Mouse (Mus musculus) liver, adult 2 months (tissue): Measurements from ENCODE around the gene Wdr34. TPM values are rescaled to one million over a fixed set of nuclear protein-coding genes. Genes with fewer than 3 reads are reported as not detected.

Experiments used
- DNase-seq: peaks from one replicate; pipeline ENCODE4 v3.0.0-alpha.2; 2011; ENCODE audit warnings: low read depth, low spot score; ENCODE audit errors: extremely low read depth
- H3K27ac ChIP-seq: fragments of 200-500 bp; replicated peaks from 2 replicates; pipeline ENCODE4 v1.5.1; 2012; ENCODE audit warnings: low read depth, mild to moderate bottlenecking, control low read depth, inconsistent platforms, low read length; ENCODE audit not compliant: insufficient read depth
- H3K27me3 ChIP-seq: fragments of 200-500 bp; 2 replicates; pipeline ENCODE4 v1.6.1; 2012; ENCODE audit warnings: mild to moderate bottlenecking, moderate library complexity, low read length, inconsistent platforms; ENCODE audit not compliant: control insufficient read depth, insufficient read depth
- H3K36me3 ChIP-seq: fragments of 200-500 bp; 2 replicates; pipeline ENCODE4 v1.6.1; 2012; ENCODE audit warnings: low read length, inconsistent platforms; ENCODE audit not compliant: control insufficient read depth, insufficient read depth
- H3K4me1 ChIP-seq: fragments of 200-500 bp; 2 replicates; pipeline ENCODE4 v1.6.1; 2011; ENCODE audit warnings: low read length; ENCODE audit not compliant: control insufficient read depth, insufficient read depth
- H3K4me3 ChIP-seq: fragments of 200-500 bp; 2 replicates; pipeline ENCODE4 v1.5.1; 2011; ENCODE audit warnings: low read depth, mild to moderate bottlenecking, control low read depth, low read length, moderate library complexity; ENCODE audit not compliant: insufficient read depth
- H3K79me2 ChIP-seq: fragments of 200-500 bp; 2 replicates; pipeline ENCODE4 v1.6.1; 2012; ENCODE audit warnings: inconsistent platforms, mild to moderate bottlenecking, low read length, moderate library complexity; ENCODE audit not compliant: control insufficient read depth, insufficient read depth
- H3K9ac ChIP-seq: fragments of 200-500 bp; 2 replicates; pipeline ENCODE4 v1.6.1; 2012; ENCODE audit warnings: low read depth, mild to moderate bottlenecking, control low read depth, inconsistent platforms, low read length
- CTCF ChIP-seq: fragments of 200-500 bp; IDR thresholded peaks from 2 replicates; pipeline ENCODE4 v1.5.1; 2011; ENCODE audit warnings: low read depth, low read length, control low read depth
- POLR2A ChIP-seq: fragments of 200-500 bp; IDR thresholded peaks from 2 replicates; pipeline ENCODE4 v1.6.1; 2011; ENCODE audit warnings: low read length, control low read depth; ENCODE audit not compliant: insufficient read depth; ENCODE audit errors: extremely low read depth
- WGBS: fragments of 180-500 bp; shearing (Covaris S2); methylation state at CpG from one replicate; pipeline ENCODE4 v1.1.7; 2018; 5-methylcytosine and 5-hydroxymethylcytosine counted together
- polyA plus RNA-seq: library from polyadenylated mRNA; depleted of rRNA; stranded (reverse); fragments of >200 nt; gene quantifications from 2 replicates; pipeline ENCODE4 v1.2.3, GENCODE M21; 2012
- total RNA-seq: library from RNA; depleted of rRNA; stranded (reverse); fragments of >200 nt; gene quantifications from 2 replicates; pipeline ENCODE4 v1.2.3, GENCODE M21; 2014

Gene Wdr34
- total and polyA plus RNA-seq, 2 experiments, result 5.5 to 9.7 TPM

DNA sequence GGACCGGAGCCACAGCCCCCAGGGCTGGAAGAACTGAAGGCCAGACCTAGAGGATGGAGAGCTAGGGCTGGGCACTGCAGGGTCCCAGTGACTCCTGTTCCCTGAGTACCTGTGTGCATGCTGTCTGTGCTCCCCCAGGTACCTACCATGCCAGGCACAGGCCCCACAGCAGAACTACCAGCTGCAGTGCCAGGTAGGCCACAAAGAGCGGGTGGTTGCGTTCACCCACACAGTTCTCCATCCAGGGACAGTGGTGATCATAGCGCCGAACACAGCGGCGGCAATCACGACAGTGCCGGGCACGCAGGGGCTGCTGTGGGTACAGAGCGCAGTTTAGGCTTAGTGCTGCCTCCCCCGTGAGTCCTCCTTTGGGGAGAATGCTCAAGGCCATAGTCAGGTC is 42.8 kb upstream of the Wdr34 start:
- TF ChIP-seq POLR2A (no peak), CTCF (no peak)
- 98% methylated on average over 12 of the region's 12 CpGs for WGBS
- Histone ChIP-seq H3K27me3 (no peaks in the 10 kb centered on the region), H3K4me3 (no peak overlapping the region), H3K36me3 (no peaks in the 10 kb centered on the region), H3K4me1 (no peaks in the 10 kb centered on the region), H3K27ac (no peak overlapping the region), H3K9ac (no peak overlapping the region), H3K79me2 (no peaks in the 10 kb centered on the region)
- no peak for DNase-seq

DNA sequence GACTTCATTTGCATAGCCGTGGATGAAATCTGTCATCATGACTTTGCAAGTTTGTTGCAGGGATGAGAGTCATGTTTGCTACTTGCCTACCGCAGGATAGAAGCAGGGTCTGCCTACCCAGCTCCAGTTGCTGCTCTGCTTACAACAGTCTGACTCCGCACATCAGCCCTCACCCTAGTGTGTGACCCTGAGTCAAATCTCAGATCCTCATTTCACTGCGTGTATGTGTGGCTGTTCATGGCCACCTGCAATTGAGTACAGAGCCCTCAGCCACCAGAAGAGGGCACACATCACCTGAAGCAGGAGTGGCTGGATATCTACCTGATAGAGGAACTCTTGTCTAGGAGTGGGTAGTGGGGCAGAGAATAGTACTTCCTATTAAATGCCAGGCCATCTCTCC is 38.6 kb upstream of the Wdr34 start:
- no peak overlapping the region for H3K4me3 ChIP-seq
- no peak overlapping the region for H3K27ac ChIP-seq
- 92% methylated on average over 4 of the region's 4 CpGs for WGBS
- H3K36me3 ChIP-seq, result no peaks in the 10 kb centered on the region
- H3K79me2 ChIP-seq, result no peaks in the 10 kb centered on the region
- H3K27me3 ChIP-seq, result no peaks in the 10 kb centered on the region
- H3K9ac ChIP-seq, result no peak overlapping the region
- no peaks in the 10 kb centered on the region for H3K4me1 ChIP-seq
- TF ChIP-seq POLR2A (no peak), CTCF (no peak)
- DNase-seq, result no peak

DNA sequence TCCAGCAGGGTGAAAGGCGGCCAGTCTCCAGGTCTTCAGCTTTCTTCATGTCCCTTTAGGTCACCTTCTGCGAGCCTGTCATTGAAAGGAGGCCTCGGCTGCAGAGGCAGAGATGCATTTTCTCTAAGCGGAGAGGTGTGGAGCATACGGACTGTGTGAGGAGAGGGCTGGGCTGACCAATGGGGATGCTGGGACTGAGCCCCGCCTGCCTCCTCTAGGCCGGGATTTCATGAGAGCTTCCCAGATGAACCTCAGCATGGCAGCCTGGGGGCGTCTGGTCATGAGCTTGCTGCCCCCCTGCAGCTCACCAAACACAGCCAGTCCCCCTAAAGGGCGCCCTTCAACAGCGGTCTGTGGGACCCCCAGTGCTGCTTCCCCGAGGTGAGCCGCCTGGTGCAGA is 36.0 kb upstream of the Wdr34 start:
- 67% methylated on average over 12 of the region's 12 CpGs for WGBS
- no peak for TF ChIP-seq POLR2A
- TF ChIP-seq CTCF, result no peak
- Histone ChIP-seq H3K4me1 (no peaks in the 10 kb centered on the region), H3K27ac (no peak overlapping the region), H3K9ac (no peak overlapping the region), H3K4me3 (no peak overlapping the region), H3K27me3 (no peaks in the 10 kb centered on the region), H3K36me3 (no peaks in the 10 kb centered on the region), H3K79me2 (no peaks in the 10 kb centered on the region)
- no peak for DNase-seq

DNA sequence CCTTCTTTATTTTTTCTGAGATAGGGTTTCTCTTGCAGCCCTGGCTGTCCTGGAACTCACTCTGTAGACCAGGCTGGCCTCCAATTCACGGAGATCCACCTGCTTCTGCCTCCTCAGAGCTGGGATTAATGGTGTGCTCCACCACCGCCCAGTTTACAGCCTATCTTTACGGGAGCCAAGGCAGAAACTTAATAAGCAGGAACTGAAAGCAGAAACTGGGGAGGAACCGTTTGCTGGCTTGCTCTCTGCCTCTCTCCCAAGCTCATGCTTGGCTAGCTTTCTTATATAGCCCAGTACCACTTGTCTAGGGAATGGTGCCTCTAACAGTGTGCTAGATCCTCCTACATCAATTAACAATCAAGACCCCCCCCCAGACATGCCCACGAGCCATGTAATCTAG is 35.4 kb upstream of the Wdr34 start:
- TF ChIP-seq POLR2A (no peak), CTCF (no peak)
- H3K36me3 ChIP-seq, result no peaks in the 10 kb centered on the region
- H3K27ac ChIP-seq, result no peak overlapping the region
- H3K4me3 ChIP-seq, result no peak overlapping the region
- H3K4me1 ChIP-seq, result no peaks in the 10 kb centered on the region
- DNase-seq, result no peak
- no peak overlapping the region for H3K9ac ChIP-seq
- 73% methylated on average over 5 of the region's 5 CpGs for WGBS
- H3K27me3 ChIP-seq, result no peaks in the 10 kb centered on the region
- H3K79me2 ChIP-seq, result no peaks in the 10 kb centered on the region

DNA sequence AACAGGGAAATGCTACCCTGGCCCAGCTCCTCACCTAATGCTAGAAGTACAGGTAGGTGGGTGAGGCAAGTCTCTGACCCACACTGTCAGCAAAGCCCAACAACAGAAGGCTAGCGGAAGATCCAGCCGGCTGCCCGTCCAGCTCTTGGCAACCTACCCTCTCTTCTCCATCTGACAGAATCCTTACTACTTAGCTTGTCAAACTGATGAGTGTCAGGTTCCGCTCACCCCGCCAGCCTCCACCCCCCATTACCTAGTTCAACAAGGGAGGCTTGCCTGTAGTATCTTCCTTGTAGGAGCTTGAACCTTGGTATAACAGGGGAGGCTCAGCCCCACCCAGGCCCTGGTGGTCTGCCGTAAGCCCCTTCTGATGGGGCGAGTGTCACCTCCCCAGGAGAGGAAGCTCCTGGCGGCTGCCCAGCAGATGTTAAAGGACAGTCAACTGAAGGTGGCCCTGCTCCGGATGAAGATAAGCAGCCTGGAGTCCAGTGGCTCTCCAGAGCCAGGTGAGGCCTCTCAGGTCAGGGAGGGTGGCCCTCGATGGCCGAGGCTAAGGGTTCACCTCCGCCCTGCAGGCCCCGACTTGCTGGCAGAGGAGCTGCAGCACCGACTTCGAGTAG is 31.6 kb upstream of the Wdr34 start:
- Histone ChIP-seq H3K9ac (no peak overlapping the region), H3K79me2 (no peaks in the 10 kb centered on the region), H3K27me3 (no peaks in the 10 kb centered on the region), H3K4me3 (no peak overlapping the region), H3K4me1 (no peaks in the 10 kb centered on the region), H3K36me3 (no peaks in the 10 kb centered on the region), H3K27ac (no peak overlapping the region)
- TF ChIP-seq POLR2A, result no peak
- no peak for TF ChIP-seq CTCF
- no peak for DNase-seq
- 91% methylated on average over 15 of the region's 15 CpGs for WGBS

DNA sequence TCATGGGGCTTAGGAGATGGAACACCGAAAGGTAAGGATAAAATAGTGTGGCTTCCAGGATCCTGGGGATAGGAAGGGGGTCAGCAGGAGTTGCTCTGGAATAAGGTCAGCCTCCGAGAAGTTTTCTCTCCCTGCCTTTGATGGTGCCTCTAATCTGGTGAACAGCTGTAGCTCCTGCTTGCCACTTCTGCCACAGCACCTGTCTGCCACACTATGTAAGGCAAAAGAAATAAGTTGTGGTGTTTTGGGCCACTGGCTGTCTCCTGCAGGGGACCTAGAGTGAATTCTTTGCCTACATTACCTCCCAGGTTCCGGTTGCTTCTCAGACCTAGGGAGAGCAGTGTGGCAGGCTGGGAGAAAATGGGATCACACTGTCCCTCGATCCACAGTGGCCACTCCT is 30.1 kb upstream of the Wdr34 start:
- no peak overlapping the region for H3K27ac ChIP-seq
- no peaks in the 10 kb centered on the region for H3K79me2 ChIP-seq
- no peaks in the 10 kb centered on the region for H3K36me3 ChIP-seq
- no peaks in the 10 kb centered on the region for H3K27me3 ChIP-seq
- no peak overlapping the region for H3K9ac ChIP-seq
- TF ChIP-seq CTCF (no peak), POLR2A (no peak)
- no peak overlapping the region for H3K4me3 ChIP-seq
- no peak for DNase-seq
- WGBS, result 90% methylated on average over 4 of the region's 4 CpGs
- H3K4me1 ChIP-seq, result no peaks in the 10 kb centered on the region
